Mouse (Mus musculus) left cerebral cortex, postnatal 14 days (tissue): ENCODE measurements around the gene Dgki. TPM values are rescaled to one million over a fixed set of nuclear protein-coding genes. Genes with fewer than 3 reads are reported as not detected.

Experiments used
- DNase-seq, 2 experiments: peaks; one replicate each; pipeline ENCODE4 v3.0.0; 2021 to 2022; ENCODE audit warnings: low spot score in 2 of 2, mixed read lengths in 1 of 2
- intact Hi-C: fragments of 180-260 bp; cut with DNase I; formaldehyde crosslinking; loops from one replicate; pipeline ENCODE4 v1.15.1; 2025
- total RNA-seq, 2 experiments: library from RNA; stranded (reverse); gene quantifications; 2 replicates each; pipeline ENCODE4 v1.2.3; 2021

The Dgki gene
- total RNA-seq, 2 experiments from 2014 or later: 62.4 to 68.7 TPM

GRCm38 (mm10) chr6:37096840-37097305 lies 203.1 kb downstream of the Dgki start:
- intact Hi-C loops: loop anchor here (2.0 to 5.0 kb wide), 2 partner anchors 254 to 350 kb away; no protein-coding TSS in a partner anchor
- DNase-seq: peak; percentile 62 to 72

- intact Hi-C loops: no loop called here
- no peak for DNase-seq
Observed at GRCm38 (mm10) chr6:37089148-37090111, 210.6 kb downstream of the Dgki start.

GRCm38 (mm10) chr6:37082990-37083389 lies 217.0 kb downstream of the Dgki start:
- intact Hi-C loops: no loop called here
- no peak for DNase-seq

DNA sequence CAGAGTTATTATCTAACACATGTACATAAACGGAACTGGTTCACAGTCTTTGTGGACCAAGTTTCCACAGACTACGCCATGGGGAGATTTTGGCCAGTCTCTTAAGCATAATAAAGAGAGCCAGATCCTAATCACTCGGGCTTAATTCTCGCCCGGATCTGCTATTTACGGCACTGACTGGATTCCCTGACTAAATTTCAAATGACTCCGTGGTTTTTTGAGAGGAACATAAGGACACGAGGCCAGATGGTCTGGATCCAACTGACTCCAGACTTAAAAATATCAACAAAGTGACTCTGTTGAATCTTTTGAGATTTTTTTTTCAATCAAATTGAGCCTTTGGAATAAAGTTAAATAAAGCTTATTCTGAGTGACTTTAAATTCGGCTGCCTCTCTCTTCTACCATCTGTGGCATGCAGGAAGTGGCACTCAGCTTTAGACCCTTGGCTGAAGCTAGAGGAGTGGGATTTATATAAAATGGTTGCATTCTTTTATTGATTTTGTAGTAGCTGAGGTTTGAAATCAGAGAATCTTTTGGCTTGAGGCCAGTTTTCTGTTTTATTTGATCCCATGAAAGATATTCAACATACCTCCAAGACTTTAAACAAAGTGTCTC lies 227.5 kb downstream of the Dgki start:
- no peak for DNase-seq
- intact Hi-C loops: no loop called here

GRCm38 (mm10) chr6:37069836-37070600 lies 230.0 kb downstream of the Dgki start:
- intact Hi-C loops: no loop called here
- DNase-seq: no peak

- intact Hi-C loops: no loop called here
- no peak for DNase-seq
Observed at GRCm38 (mm10) chr6:37068737-37069136, 231.2 kb downstream of the Dgki start.

DNA sequence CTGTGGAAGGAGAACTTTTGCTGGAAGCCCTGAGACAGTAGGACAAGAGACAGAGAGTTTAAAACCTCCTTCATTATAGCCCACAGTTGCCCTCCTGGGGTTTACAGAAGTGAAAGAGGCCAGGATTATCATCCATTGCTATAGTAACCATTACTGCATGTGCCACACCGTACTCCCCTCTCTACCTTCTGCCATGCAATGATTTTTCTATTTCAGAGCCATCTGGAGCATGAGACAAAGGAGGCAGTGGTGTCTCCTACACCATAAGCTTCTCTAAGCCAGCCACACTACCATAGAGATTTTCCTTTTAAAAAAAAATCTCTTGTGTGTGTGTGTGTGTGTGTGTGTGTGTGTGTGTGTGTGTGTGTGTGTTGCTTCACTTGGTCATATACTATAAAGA lies 232.6 kb downstream of the Dgki start:
- intact Hi-C loops: no loop called here
- no peak for DNase-seq

GRCm38 (mm10) chr6:37064214-37064830 lies 235.7 kb downstream of the Dgki start:
- intact Hi-C loops: no loop called here
- DNase-seq: no peak

GRCm38 (mm10) chr6:37063266-37063665 lies 236.7 kb downstream of the Dgki start:
- DNase-seq: no peak
- intact Hi-C loops: no loop called here

DNA sequence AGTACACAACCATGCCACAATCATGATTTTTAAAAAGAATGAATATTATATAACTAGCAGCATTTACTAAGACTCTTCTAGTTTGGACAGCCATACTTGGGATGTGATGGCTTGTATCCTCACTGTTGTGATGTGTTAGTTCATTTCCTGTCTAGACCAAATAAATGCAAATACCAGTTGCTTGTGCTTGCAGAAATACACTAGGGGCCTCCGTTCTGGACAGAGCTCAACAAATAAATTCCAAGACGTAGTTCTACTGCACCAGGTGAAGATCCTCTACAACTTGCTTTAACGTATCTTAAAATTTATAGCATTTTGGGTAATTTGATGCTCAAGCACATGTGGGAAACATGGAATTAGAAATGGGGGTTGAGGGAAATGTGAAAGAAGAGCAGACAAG lies 239.9 kb downstream of the Dgki start:
- no peak for DNase-seq
- intact Hi-C loops: no loop called here

DNA sequence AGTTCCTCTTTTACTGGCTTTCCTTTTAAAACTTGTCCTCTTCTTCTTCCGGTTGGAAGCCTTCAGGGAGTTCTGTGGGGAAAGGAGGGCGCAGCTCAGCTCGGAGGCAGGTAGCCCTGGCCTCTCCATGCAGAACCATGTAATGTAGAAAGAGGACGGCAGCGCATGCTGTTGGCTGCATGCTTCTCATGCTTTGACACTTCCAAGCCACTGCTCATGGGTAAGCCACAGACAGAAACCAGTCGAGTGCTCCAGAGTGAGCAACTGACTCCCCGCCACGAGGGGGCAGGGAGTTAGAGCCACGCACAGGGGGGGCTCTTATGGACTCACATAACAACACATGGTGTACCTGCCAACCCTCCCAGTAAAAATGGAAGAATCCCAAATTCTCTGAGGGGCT lies 242.0 kb downstream of the Dgki start:
- DNase-seq: no peak
- intact Hi-C loops: loop anchor here (5.0 kb wide), 1 partner anchor 384 kb away; the partner anchor contains the start of gene Creb3l2

GRCm38 (mm10) chr6:37057536-37057935 lies 242.4 kb downstream of the Dgki start:
- intact Hi-C loops: loop anchor here (5.0 kb wide), 1 partner anchor 385 kb away; the partner anchor contains the start of gene Creb3l2
- DNase-seq: no peak

DNA sequence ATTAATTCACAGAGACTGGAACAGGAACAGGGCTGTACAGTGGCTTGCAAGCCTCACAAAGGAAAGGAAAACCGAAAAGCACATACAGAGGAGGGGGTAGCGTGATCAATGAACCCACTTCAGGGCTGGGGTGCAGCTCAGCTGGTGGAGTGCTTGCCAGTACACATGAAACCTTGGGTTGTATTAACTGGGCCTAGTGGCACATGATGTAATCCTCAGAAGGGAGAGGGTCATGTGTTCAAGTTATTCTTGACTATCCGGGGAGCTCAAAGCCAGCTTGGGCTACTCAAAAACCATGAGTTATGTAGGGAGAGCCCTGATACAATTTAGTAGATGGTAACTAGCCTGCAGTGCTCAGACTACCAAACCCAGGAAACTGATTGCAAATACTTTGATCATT lies 244.3 kb downstream of the Dgki start:
- intact Hi-C loops: loop anchor here (5.0 kb wide), 1 partner anchor 387 kb away; the partner anchor contains the start of gene Creb3l2
- no peak for DNase-seq

DNA sequence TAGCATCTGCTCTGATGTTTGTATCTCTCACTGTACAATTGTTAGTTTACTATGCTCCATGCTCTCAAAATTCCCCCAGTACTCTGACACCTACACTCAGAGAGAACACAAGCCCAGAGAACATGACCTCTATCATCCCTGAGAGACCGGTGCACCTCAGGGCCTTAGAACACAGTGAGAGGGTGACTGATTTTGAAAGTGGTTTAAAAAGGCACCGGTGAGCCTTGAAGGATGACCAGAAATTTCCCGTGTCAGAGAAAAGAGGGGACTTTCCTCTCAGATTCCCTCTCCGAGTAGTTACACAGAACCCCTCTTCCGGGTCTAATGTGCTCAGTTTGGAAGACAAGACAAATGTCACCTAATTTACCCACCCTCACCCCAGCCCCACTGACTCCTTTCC lies 244.9 kb downstream of the Dgki start:
- intact Hi-C loops: loop anchor here (5.0 kb wide), 1 partner anchor 387 kb away; the partner anchor contains the start of gene Creb3l2
- no peak for DNase-seq

- peak; percentile 30 to 69 for DNase-seq
Observed at GRCm38 (mm10) chr6:37054435-37055020, 245.5 kb downstream of the Dgki start.

DNA sequence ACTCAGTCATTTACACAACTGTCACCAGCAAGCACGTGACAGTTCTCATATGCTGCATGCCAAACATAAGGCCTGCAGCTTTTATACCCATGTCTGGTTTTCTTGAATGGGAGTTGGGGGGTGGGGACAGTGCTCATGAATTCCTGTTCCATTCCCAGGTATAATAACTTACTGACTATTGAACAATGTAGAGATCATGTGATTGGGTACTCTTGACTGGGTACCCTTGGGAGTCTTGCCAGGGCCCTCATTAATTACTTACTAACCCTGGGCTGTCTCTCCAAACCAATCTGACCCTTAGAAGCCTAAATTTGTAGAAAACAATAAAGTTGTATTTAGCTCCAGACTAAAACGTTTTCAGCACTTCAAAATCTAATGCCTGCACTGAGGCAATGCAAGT lies 246.6 kb downstream of the Dgki start:
- no peak for DNase-seq

More at GRCm38 (mm10) chr6:37054435-37055020, 245.5 kb downstream of the Dgki start:
- intact Hi-C loops: loop anchor here (1.0 to 5.0 kb wide), 2 partner anchors 297 to 388 kb away; partner anchors contain the start of gene Creb3l2

DNA sequence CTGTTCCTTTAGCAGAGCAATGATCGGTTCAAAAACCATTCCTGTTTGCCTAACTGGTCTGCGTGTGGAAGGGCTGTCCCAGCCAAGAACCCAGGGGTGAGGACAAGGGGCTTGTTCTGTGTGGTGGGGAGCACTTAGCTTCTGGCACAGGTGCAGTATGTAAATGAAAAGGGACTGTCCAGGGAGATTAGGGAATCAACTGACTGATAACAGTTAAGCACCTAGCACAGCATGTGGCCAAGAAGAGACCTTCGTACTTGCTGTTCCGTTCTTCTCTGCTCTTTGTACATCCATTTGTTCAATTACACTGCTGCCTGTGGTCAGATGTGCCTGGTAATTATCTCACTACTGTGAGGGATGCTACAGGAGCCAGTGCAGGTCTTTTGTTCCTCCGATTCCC lies 248.3 kb downstream of the Dgki start:
- intact Hi-C loops: no loop called here
- no peak for DNase-seq

More for the DNA sequence above, 246.6 kb downstream of the Dgki start:
- intact Hi-C loops: no loop called here

DNA sequence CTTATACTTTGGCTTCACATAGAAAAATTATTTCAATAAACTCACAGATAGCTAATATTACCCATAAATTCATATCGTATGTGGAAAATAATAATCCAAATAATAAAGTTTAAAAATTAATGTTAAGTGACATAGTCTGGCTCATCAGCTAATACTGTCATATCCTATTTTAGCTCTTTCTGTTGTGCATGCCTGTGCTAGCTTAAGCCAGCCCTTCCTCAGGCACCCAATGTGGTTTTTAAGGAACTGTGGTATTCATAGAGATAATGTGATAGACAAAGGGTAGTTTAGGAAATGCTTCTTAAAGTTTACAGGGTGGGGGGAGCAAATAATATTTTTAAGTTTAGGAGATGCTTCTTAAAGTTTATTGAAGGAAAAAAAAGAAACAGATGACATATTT lies 248.8 kb downstream of the Dgki start:
- intact Hi-C loops: no loop called here
- no peak for DNase-seq
